Mouse (Mus musculus) olfactory bulb, adult 2 months (tissue): ENCODE measurements around the gene Hdgfl2.

ENCODE experiments used
- CTCF ChIP-seq: fragments of 200-500 bp; IDR thresholded peaks from 2 replicates; pipeline ENCODE4 v1.5.1; 2012; ENCODE audit warnings: low read depth, mild to moderate bottlenecking, low read length, moderate library complexity; ENCODE audit not compliant: insufficient read depth
- POLR2A ChIP-seq: fragments of 200-500 bp; IDR thresholded peaks from 2 replicates; pipeline ENCODE4 v1.6.1; 2012; ENCODE audit warnings: mild to moderate bottlenecking, low read depth, low read length, moderate library complexity; ENCODE audit not compliant: insufficient read depth

GRCm38 (mm10) chr17:56040857-56041163 lies 38.6 kb upstream of the Hdgfl2 start:
- TF ChIP-seq POLR2A: no peak
- no peak for TF ChIP-seq CTCF
